Mouse (Mus musculus): ENCODE data around the gene Hccs. TPM values are rescaled to one million over a fixed set of nuclear protein-coding genes. Genes with fewer than 3 reads are reported as not detected.

Gene Hccs
- polyA plus RNA-seq, 1 experiment: 25.7 TPM

- H3K27ac ChIP-seq (ENCODE audit: insufficient read depth, low read length): no peak overlapping the region
- H3K4me3 ChIP-seq (ENCODE audit: low read depth, low read length): no peak overlapping the region
- TF ChIP-seq POLR2A (IDR thresholded peaks at IDR 0.05; ENCODE audit: insufficient read depth, low read length) (no peak), CTCF (IDR thresholded peaks at IDR 0.05; ENCODE audit: low read depth, low read length) (no peak), EP300 (IDR thresholded peaks at IDR 0.05; ENCODE audit: insufficient read depth, low read depth, low read length) (no peak)
- no peaks in the 10 kb centered on the region for H3K27me3 ChIP-seq (ENCODE audit: control insufficient read depth, insufficient read depth, low read length, poor library complexity, severe bottlenecking)
- no peaks in the 10 kb centered on the region for H3K36me3 ChIP-seq (ENCODE audit: control insufficient read depth, insufficient read depth, low read length, poor library complexity, severe bottlenecking)
- H3K4me1 ChIP-seq (ENCODE audit: control insufficient read depth, insufficient read depth, low read length): no peaks in the 10 kb centered on the region
- H3K9me3 ChIP-seq (replicated peaks; ENCODE audit: control insufficient read depth, insufficient read depth, low read length, poor library complexity, severe bottlenecking): no peaks in the 10 kb centered on the region
- H3K9ac ChIP-seq (ENCODE audit: low read depth, poor library complexity, severe bottlenecking): no peak overlapping the region
Measured at GRCm38 (mm10) chrX:169299579-169299978, 20.6 kb downstream of the Hccs start.

- no peak overlapping the region for H3K9ac ChIP-seq (ENCODE audit: low read depth, poor library complexity, severe bottlenecking)
- no peaks in the 10 kb centered on the region for H3K36me3 ChIP-seq (ENCODE audit: control insufficient read depth, insufficient read depth, low read length, poor library complexity, severe bottlenecking)
- no peaks in the 10 kb centered on the region for H3K9me3 ChIP-seq (replicated peaks; ENCODE audit: control insufficient read depth, insufficient read depth, low read length, poor library complexity, severe bottlenecking)
- no peaks in the 10 kb centered on the region for H3K27me3 ChIP-seq (ENCODE audit: control insufficient read depth, insufficient read depth, low read length, poor library complexity, severe bottlenecking)
- no peaks in the 10 kb centered on the region for H3K4me1 ChIP-seq (ENCODE audit: control insufficient read depth, insufficient read depth, low read length)
- no peak for TF ChIP-seq EP300 (IDR thresholded peaks at IDR 0.05; ENCODE audit: insufficient read depth, low read depth, low read length)
- TF ChIP-seq CTCF (IDR thresholded peaks at IDR 0.05; ENCODE audit: low read depth, low read length): no peak
- no peak for TF ChIP-seq POLR2A (IDR thresholded peaks at IDR 0.05; ENCODE audit: insufficient read depth, low read length)
- H3K4me3 ChIP-seq (ENCODE audit: low read depth, low read length): no peak overlapping the region
- no peak overlapping the region for H3K27ac ChIP-seq (ENCODE audit: insufficient read depth, low read length)
Measured at GRCm38 (mm10) chrX:169263433-169264172, 56.6 kb downstream of the Hccs start.

- Histone ChIP-seq H3K9me3 (replicated peaks; ENCODE audit: control insufficient read depth, insufficient read depth, low read length, poor library complexity, severe bottlenecking) (no peaks in the 10 kb centered on the region), H3K27me3 (ENCODE audit: control insufficient read depth, insufficient read depth, low read length, poor library complexity, severe bottlenecking) (no peaks in the 10 kb centered on the region), H3K36me3 (ENCODE audit: control insufficient read depth, insufficient read depth, low read length, poor library complexity, severe bottlenecking) (no peaks in the 10 kb centered on the region), H3K27ac (ENCODE audit: insufficient read depth, low read length) (no peak overlapping the region), H3K4me1 (ENCODE audit: control insufficient read depth, insufficient read depth, low read length) (no peaks in the 10 kb centered on the region), H3K9ac (ENCODE audit: low read depth, poor library complexity, severe bottlenecking) (no peak overlapping the region), H3K4me3 (ENCODE audit: low read depth, low read length) (no peak overlapping the region)
- TF ChIP-seq EP300 (IDR thresholded peaks at IDR 0.05; ENCODE audit: insufficient read depth, low read depth, low read length) (no peak), POLR2A (IDR thresholded peaks at IDR 0.05; ENCODE audit: insufficient read depth, low read length) (no peak), CTCF (IDR thresholded peaks at IDR 0.05; ENCODE audit: low read depth, low read length) (no peak)
Measured at GRCm38 (mm10) chrX:169262212-169262611, 58.0 kb downstream of the Hccs start.

- no peak for TF ChIP-seq CTCF (IDR thresholded peaks at IDR 0.05; ENCODE audit: low read depth, low read length)
- TF ChIP-seq POLR2A (IDR thresholded peaks at IDR 0.05; ENCODE audit: insufficient read depth, low read length): no peak
- no peak for TF ChIP-seq EP300 (IDR thresholded peaks at IDR 0.05; ENCODE audit: insufficient read depth, low read depth, low read length)
- Histone ChIP-seq H3K36me3 (ENCODE audit: control insufficient read depth, insufficient read depth, low read length, poor library complexity, severe bottlenecking) (no peaks in the 10 kb centered on the region), H3K27me3 (ENCODE audit: control insufficient read depth, insufficient read depth, low read length, poor library complexity, severe bottlenecking) (no peaks in the 10 kb centered on the region)
Measured at GRCm38 (mm10) chrX:169261034-169261433, 59.1 kb downstream of the Hccs start.

GRCm38 (mm10) chrX:169256741-169257140 lies 63.4 kb downstream of the Hccs start:
- Histone ChIP-seq H3K27ac (ENCODE audit: insufficient read depth, low read length) (no peak overlapping the region), H3K36me3 (ENCODE audit: control insufficient read depth, insufficient read depth, low read length, poor library complexity, severe bottlenecking) (no peaks in the 10 kb centered on the region), H3K27me3 (ENCODE audit: control insufficient read depth, insufficient read depth, low read length, poor library complexity, severe bottlenecking) (no peaks in the 10 kb centered on the region), H3K9ac (ENCODE audit: low read depth, poor library complexity, severe bottlenecking) (no peak overlapping the region), H3K4me1 (ENCODE audit: control insufficient read depth, insufficient read depth, low read length) (no peaks in the 10 kb centered on the region), H3K9me3 (replicated peaks; ENCODE audit: control insufficient read depth, insufficient read depth, low read length, poor library complexity, severe bottlenecking) (no peaks in the 10 kb centered on the region), H3K4me3 (ENCODE audit: low read depth, low read length) (no peak overlapping the region)
- TF ChIP-seq POLR2A (IDR thresholded peaks at IDR 0.05; ENCODE audit: insufficient read depth, low read length) (no peak), EP300 (IDR thresholded peaks at IDR 0.05; ENCODE audit: insufficient read depth, low read depth, low read length) (no peak), CTCF (IDR thresholded peaks at IDR 0.05; ENCODE audit: low read depth, low read length) (no peak)

More at GRCm38 (mm10) chrX:169261034-169261433, 59.1 kb downstream of the Hccs start:
- no peak overlapping the region for H3K4me3 ChIP-seq (ENCODE audit: low read depth, low read length)
- H3K9me3 ChIP-seq (replicated peaks; ENCODE audit: control insufficient read depth, insufficient read depth, low read length, poor library complexity, severe bottlenecking): no peaks in the 10 kb centered on the region
- H3K27ac ChIP-seq (ENCODE audit: insufficient read depth, low read length): no peak overlapping the region
- no peak overlapping the region for H3K9ac ChIP-seq (ENCODE audit: low read depth, poor library complexity, severe bottlenecking)
- H3K4me1 ChIP-seq (ENCODE audit: control insufficient read depth, insufficient read depth, low read length): no peaks in the 10 kb centered on the region

- H3K27me3 ChIP-seq (ENCODE audit: control insufficient read depth, insufficient read depth, low read length, poor library complexity, severe bottlenecking): no peaks in the 10 kb centered on the region
- TF ChIP-seq CTCF (IDR thresholded peaks at IDR 0.05; ENCODE audit: low read depth, low read length): no peak
- no peak for TF ChIP-seq EP300 (IDR thresholded peaks at IDR 0.05; ENCODE audit: insufficient read depth, low read depth, low read length)
- TF ChIP-seq POLR2A (IDR thresholded peaks at IDR 0.05; ENCODE audit: insufficient read depth, low read length): no peak
- no peak overlapping the region for H3K4me3 ChIP-seq (ENCODE audit: low read depth, low read length)
- no peak overlapping the region for H3K27ac ChIP-seq (ENCODE audit: insufficient read depth, low read length)
- no peaks in the 10 kb centered on the region for H3K9me3 ChIP-seq (replicated peaks; ENCODE audit: control insufficient read depth, insufficient read depth, low read length, poor library complexity, severe bottlenecking)
- H3K9ac ChIP-seq (ENCODE audit: low read depth, poor library complexity, severe bottlenecking): no peak overlapping the region
- no peaks in the 10 kb centered on the region for H3K36me3 ChIP-seq (ENCODE audit: control insufficient read depth, insufficient read depth, low read length, poor library complexity, severe bottlenecking)
- no peaks in the 10 kb centered on the region for H3K4me1 ChIP-seq (ENCODE audit: control insufficient read depth, insufficient read depth, low read length)
Measured at GRCm38 (mm10) chrX:169255915-169256314, 64.3 kb downstream of the Hccs start.

Data from ES-Bruce4 (cell line).